Mouse (Mus musculus): Measurements from ENCODE around the gene Trpm7. TPM values are rescaled to one million over a fixed set of nuclear protein-coding genes. Genes with fewer than 3 reads are reported as not detected.
A peak's percentile ranks its signal among the peaks of the same experiment; 100 is the strongest.

The Trpm7 gene
- polyA plus RNA-seq, 1 experiment, result 83.3 TPM

DNA sequence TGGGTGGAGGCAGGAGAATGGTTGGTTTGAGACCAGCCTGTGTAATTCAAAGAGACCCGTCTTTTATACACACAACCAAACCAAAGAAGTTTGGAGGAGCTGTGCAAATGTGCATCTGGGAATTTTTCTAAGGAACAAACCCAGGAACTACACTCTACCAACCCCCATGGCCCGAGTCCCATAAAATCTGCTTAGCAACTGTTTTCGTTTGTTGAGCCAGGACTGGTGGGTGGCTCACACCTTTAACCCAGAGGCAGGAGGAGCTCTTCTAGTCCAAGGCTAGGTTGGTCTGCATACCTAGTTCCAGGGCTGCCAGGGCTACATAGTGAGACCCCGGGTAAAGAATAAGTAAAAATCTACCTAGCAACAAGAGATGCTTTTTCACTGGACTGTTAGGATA, 100.1 kb downstream of the Trpm7 start:
- no peaks in the 10 kb centered on the region for H3K4me1 ChIP-seq (ENCODE audit: control insufficient read depth, insufficient read depth, low read length)
- H3K9ac ChIP-seq (ENCODE audit: low read depth, poor library complexity, severe bottlenecking), result no peak overlapping the region
- no peak overlapping the region for H3K4me3 ChIP-seq (ENCODE audit: low read depth, low read length)
- TF ChIP-seq POLR2A (IDR thresholded peaks at IDR 0.05; ENCODE audit: insufficient read depth, low read length), result no peak
- TF ChIP-seq EP300 (IDR thresholded peaks at IDR 0.05; ENCODE audit: insufficient read depth, low read depth, low read length), result no peak
- TF ChIP-seq CTCF (IDR thresholded peaks at IDR 0.05; ENCODE audit: low read depth, low read length), result no peak
- H3K27me3 ChIP-seq (ENCODE audit: control insufficient read depth, insufficient read depth, low read length, poor library complexity, severe bottlenecking), result no peaks in the 10 kb centered on the region
- no peak overlapping the region for H3K27ac ChIP-seq (ENCODE audit: insufficient read depth, low read length)
- H3K36me3 ChIP-seq (ENCODE audit: control insufficient read depth, insufficient read depth, low read length, poor library complexity, severe bottlenecking), result no peaks in the 10 kb centered on the region
- no peaks in the 10 kb centered on the region for H3K9me3 ChIP-seq (replicated peaks; ENCODE audit: control insufficient read depth, insufficient read depth, low read length, poor library complexity, severe bottlenecking)

DNA sequence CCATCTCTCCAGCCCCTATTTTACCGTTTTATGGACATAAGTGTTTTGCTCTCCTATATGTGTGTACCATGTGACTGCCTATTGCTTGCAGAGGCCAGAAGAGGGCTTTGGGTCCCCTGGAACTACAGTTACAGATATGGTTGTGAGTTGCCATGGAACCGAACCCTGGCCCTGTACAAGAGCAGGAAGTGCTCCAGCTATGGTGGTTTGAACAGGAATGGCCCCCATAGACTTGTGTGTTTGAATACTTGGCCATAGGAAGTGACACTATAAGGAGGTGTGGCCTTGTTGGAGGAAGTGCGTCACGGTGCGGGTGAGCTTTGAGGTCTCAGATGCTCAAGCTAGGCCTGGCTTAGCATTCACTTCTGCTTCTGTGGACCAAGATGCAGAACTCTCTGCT, 103.8 kb downstream of the Trpm7 start:
- Histone ChIP-seq H3K4me1 (ENCODE audit: control insufficient read depth, insufficient read depth, low read length) (no peaks in the 10 kb centered on the region), H3K9me3 (replicated peaks; ENCODE audit: control insufficient read depth, insufficient read depth, low read length, poor library complexity, severe bottlenecking) (no peaks in the 10 kb centered on the region), H3K4me3 (ENCODE audit: low read depth, low read length) (no peak overlapping the region), H3K9ac (ENCODE audit: low read depth, poor library complexity, severe bottlenecking) (no peak overlapping the region), H3K36me3 (ENCODE audit: control insufficient read depth, insufficient read depth, low read length, poor library complexity, severe bottlenecking) (no peaks in the 10 kb centered on the region), H3K27ac (ENCODE audit: insufficient read depth, low read length) (no peak overlapping the region), H3K27me3 (ENCODE audit: control insufficient read depth, insufficient read depth, low read length, poor library complexity, severe bottlenecking) (no peaks in the 10 kb centered on the region)
- TF ChIP-seq POLR2A (IDR thresholded peaks at IDR 0.05; ENCODE audit: insufficient read depth, low read length) (no peak), EP300 (IDR thresholded peaks at IDR 0.05; ENCODE audit: insufficient read depth, low read depth, low read length) (no peak), CTCF (IDR thresholded peaks at IDR 0.05; ENCODE audit: low read depth, low read length) (no peak)

GRCm38 (mm10) chr2:126769431-126770181, 106.4 kb downstream of the Trpm7 start:
- TF ChIP-seq EP300 (IDR thresholded peaks at IDR 0.05; ENCODE audit: insufficient read depth, low read depth, low read length) (no peak), POLR2A (IDR thresholded peaks at IDR 0.05; ENCODE audit: insufficient read depth, low read length) (no peak), CTCF (IDR thresholded peaks at IDR 0.05; ENCODE audit: low read depth, low read length) (no peak)
- no peaks in the 10 kb centered on the region for H3K27me3 ChIP-seq (ENCODE audit: control insufficient read depth, insufficient read depth, low read length, poor library complexity, severe bottlenecking)
- H3K4me1 ChIP-seq (ENCODE audit: control insufficient read depth, insufficient read depth, low read length), result peaks cover 3% of the 10 kb centered on the region
- H3K27ac ChIP-seq (ENCODE audit: insufficient read depth, low read length), result no peak overlapping the region
- H3K9me3 ChIP-seq (replicated peaks; ENCODE audit: control insufficient read depth, insufficient read depth, low read length, poor library complexity, severe bottlenecking), result no peaks in the 10 kb centered on the region
- H3K9ac ChIP-seq (ENCODE audit: low read depth, poor library complexity, severe bottlenecking), result no peak overlapping the region
- no peak overlapping the region for H3K4me3 ChIP-seq (ENCODE audit: low read depth, low read length)
- H3K36me3 ChIP-seq (ENCODE audit: control insufficient read depth, insufficient read depth, low read length, poor library complexity, severe bottlenecking), result no peaks in the 10 kb centered on the region

GRCm38 (mm10) chr2:126768194-126768593, 107.8 kb downstream of the Trpm7 start:
- TF ChIP-seq CTCF (IDR thresholded peaks at IDR 0.05; ENCODE audit: low read depth, low read length) (peak; percentile 35), EP300 (IDR thresholded peaks at IDR 0.05; ENCODE audit: insufficient read depth, low read depth, low read length) (no peak)
- H3K9ac ChIP-seq (ENCODE audit: low read depth, poor library complexity, severe bottlenecking), result no peak overlapping the region
- no peaks in the 10 kb centered on the region for H3K36me3 ChIP-seq (ENCODE audit: control insufficient read depth, insufficient read depth, low read length, poor library complexity, severe bottlenecking)
- H3K27ac ChIP-seq (ENCODE audit: insufficient read depth, low read length), result no peak overlapping the region
- no peaks in the 10 kb centered on the region for H3K9me3 ChIP-seq (replicated peaks; ENCODE audit: control insufficient read depth, insufficient read depth, low read length, poor library complexity, severe bottlenecking)
- H3K4me3 ChIP-seq (ENCODE audit: low read depth, low read length), result no peak overlapping the region
- no peaks in the 10 kb centered on the region for H3K27me3 ChIP-seq (ENCODE audit: control insufficient read depth, insufficient read depth, low read length, poor library complexity, severe bottlenecking)
- peaks cover 3% of the 10 kb centered on the region for H3K4me1 ChIP-seq (ENCODE audit: control insufficient read depth, insufficient read depth, low read length)

DNA sequence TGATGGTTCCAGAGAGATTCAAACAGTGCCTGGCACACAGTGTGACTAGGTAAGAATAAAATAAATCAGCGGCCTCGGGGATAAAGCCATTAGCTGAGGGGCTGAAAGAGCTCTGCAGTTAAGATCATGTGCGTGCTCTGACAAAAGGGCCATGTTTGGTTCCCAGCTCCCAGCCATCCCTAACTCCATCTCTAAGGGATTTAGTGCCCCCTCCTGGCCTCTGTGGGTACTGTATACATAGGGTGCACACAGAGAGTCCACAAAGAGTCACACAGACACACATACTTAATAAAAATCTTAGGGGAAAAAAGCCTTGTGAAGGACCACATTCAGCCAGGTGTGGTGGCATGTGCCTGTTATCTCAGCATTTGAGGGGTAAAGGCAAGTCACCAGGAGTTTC, 108.4 kb downstream of the Trpm7 start:
- no peak for TF ChIP-seq EP300 (IDR thresholded peaks at IDR 0.05; ENCODE audit: insufficient read depth, low read depth, low read length)
- peak; percentile 10 for TF ChIP-seq CTCF (IDR thresholded peaks at IDR 0.05; ENCODE audit: low read depth, low read length)
- H3K4me1 ChIP-seq (ENCODE audit: control insufficient read depth, insufficient read depth, low read length), result peaks cover 3% of the 10 kb centered on the region
- H3K27ac ChIP-seq (ENCODE audit: insufficient read depth, low read length), result no peak overlapping the region
- no peak overlapping the region for H3K4me3 ChIP-seq (ENCODE audit: low read depth, low read length)
- H3K27me3 ChIP-seq (ENCODE audit: control insufficient read depth, insufficient read depth, low read length, poor library complexity, severe bottlenecking), result no peaks in the 10 kb centered on the region
- 0 out of 2 replicates have a peak, but pooled peaks cover under 1% of the 10 kb centered on the region for H3K36me3 ChIP-seq (ENCODE audit: control insufficient read depth, insufficient read depth, low read length, poor library complexity, severe bottlenecking)
- H3K9ac ChIP-seq (ENCODE audit: low read depth, poor library complexity, severe bottlenecking), result no peak overlapping the region
- no peaks in the 10 kb centered on the region for H3K9me3 ChIP-seq (replicated peaks; ENCODE audit: control insufficient read depth, insufficient read depth, low read length, poor library complexity, severe bottlenecking)

DNA sequence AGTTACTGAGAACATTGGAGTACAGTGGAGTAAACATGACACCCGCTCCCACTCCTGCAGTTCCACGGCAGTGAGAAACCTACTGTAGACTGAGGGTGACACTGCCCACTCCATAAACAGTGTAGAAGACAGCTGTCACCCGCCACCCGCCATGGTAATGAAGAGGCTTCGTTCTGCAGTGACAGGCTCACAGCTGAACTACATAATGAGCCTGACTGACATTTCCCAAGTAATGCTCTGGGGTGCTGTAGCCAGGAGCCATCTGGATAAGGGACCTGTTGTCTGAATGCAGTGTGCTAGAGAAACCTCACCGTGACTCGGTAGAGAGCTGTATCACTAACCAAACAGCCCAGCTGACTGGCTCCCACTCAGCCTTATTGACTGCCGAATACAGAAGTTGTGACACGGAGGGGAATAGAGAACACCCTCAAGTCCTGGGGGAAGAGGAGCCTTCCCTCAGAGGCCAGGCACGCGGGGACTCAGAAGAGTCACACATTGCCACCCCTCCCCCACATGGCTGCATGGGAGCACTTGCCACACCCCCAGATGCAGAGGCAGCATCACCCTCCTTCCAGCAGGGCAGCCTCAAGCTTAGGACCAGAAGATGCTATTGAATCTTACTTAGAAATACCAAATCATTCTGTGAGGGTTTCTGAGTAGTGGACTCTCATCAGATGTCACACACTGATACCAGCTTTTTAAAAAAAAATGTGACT, 110.0 kb downstream of the Trpm7 start:
- H3K4me1 ChIP-seq (ENCODE audit: control insufficient read depth, insufficient read depth, low read length), result peaks cover 3% of the 10 kb centered on the region
- H3K4me3 ChIP-seq (ENCODE audit: low read depth, low read length), result peak overlapping the region; percentile 13; the same call in 1 of the 2 replicates
- TF ChIP-seq POLR2A (IDR thresholded peaks at IDR 0.05; ENCODE audit: insufficient read depth, low read length), result no peak
- TF ChIP-seq EP300 (IDR thresholded peaks at IDR 0.05; ENCODE audit: insufficient read depth, low read depth, low read length), result no peak
- TF ChIP-seq CTCF (IDR thresholded peaks at IDR 0.05; ENCODE audit: low read depth, low read length), result no peak
- no peaks in the 10 kb centered on the region for H3K9me3 ChIP-seq (replicated peaks; ENCODE audit: control insufficient read depth, insufficient read depth, low read length, poor library complexity, severe bottlenecking)
- peaks cover 2% of the 10 kb centered on the region; the same call in 1 of the 2 replicates for H3K36me3 ChIP-seq (ENCODE audit: control insufficient read depth, insufficient read depth, low read length, poor library complexity, severe bottlenecking)
- no peak overlapping the region for H3K27ac ChIP-seq (ENCODE audit: insufficient read depth, low read length)
- H3K27me3 ChIP-seq (ENCODE audit: control insufficient read depth, insufficient read depth, low read length, poor library complexity, severe bottlenecking), result no peaks in the 10 kb centered on the region
- no peak overlapping the region for H3K9ac ChIP-seq (ENCODE audit: low read depth, poor library complexity, severe bottlenecking)
